Mouse (Mus musculus) ES-E14 (cell line): ENCODE data around the gene Gm43951.

ENCODE experiments used
- CHD2 ChIP-seq: IDR thresholded peaks from 2 replicates; pipeline ENCODE4 v1.6.1; 2014; ENCODE audit warnings: mild to moderate bottlenecking, low read depth, low read length, inconsistent platforms
- MAFK ChIP-seq: IDR thresholded peaks from 2 replicates; pipeline ENCODE4 v1.6.1; 2014; ENCODE audit warnings: mild to moderate bottlenecking, low read depth, low read length, inconsistent platforms; ENCODE audit not compliant: insufficient read depth
- ZNF384 ChIP-seq: IDR thresholded peaks from 2 replicates; pipeline ENCODE4 v1.6.1; 2012; ENCODE audit warnings: low read depth, low read length, inconsistent platforms

DNA sequence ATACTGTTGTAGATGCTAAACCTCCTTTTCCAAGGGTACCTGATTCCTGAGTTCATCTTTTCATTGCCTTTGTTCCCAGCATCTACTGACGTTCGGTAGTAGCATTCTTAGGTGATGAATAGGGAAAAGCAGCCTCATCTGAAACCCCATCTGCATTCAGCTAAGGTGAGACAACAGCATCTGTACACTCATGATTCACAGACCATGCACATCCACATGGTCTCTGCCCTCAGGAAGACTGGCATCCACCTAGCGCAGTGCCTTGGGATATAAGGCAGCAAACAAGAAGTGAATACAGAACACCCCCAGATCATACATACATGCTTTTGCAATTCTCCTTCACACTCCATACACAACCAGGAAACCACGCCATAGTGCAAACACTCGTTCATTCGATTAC, 31.9 kb downstream of the Gm43951 start:
- TF ChIP-seq ZNF384 (no peak), MAFK (no peak), CHD2 (no peak)
